Mouse (Mus musculus) c-Kit-positive CD71-positive TER-119-positive erythroid progenitor cells, embryonic 14.5 days (primary cell): ENCODE data around the gene Ccdc57.

ENCODE experiments used
- DNase-seq: peaks from one replicate; pipeline ENCODE4 v3.0.0-alpha.2; 2013; ENCODE audit warnings: low spot score

Ccdc57 gene

GRCm38 (mm10) chr11:120932564-120933398, at the start of gene Ccdc57:
TSS of gene Ccdc57 (minus strand) at chr11:120932872.
- peak; percentile 89 for DNase-seq

- no peak for DNase-seq
These were observed 49.8 kb upstream of the Ccdc57 start for GRCm38 (mm10) chr11:120982459-120982858.

- no peak for DNase-seq
These were observed 49.0 kb upstream of the Ccdc57 start for GRCm38 (mm10) chr11:120981661-120982060.

GRCm38 (mm10) chr11:120980427-120981035, 47.9 kb upstream of the Ccdc57 start:
- DNase-seq = peak; percentile 90

GRCm38 (mm10) chr11:120979711-120980426, 47.2 kb upstream of the Ccdc57 start:
- DNase-seq = peak; percentile 32

GRCm38 (mm10) chr11:120973318-120973717, 40.6 kb upstream of the Ccdc57 start:
- DNase-seq = no peak

GRCm38 (mm10) chr11:120971237-120971636, 38.6 kb upstream of the Ccdc57 start:
- DNase-seq = no peak

GRCm38 (mm10) chr11:120969742-120970141, 37.1 kb upstream of the Ccdc57 start:
- DNase-seq = no peak

GRCm38 (mm10) chr11:120965587-120965986, 32.9 kb upstream of the Ccdc57 start:
- no peak for DNase-seq

GRCm38 (mm10) chr11:120964195-120965157, 31.8 kb upstream of the Ccdc57 start:
- no peak for DNase-seq

GRCm38 (mm10) chr11:120962909-120963308, 30.2 kb upstream of the Ccdc57 start:
- no peak for DNase-seq

- DNase-seq = no peak
These were observed 29.5 kb upstream of the Ccdc57 start for GRCm38 (mm10) chr11:120962050-120962771.

- no peak for DNase-seq
These were observed 28.9 kb upstream of the Ccdc57 start for GRCm38 (mm10) chr11:120961594-120961993.

- no peak for DNase-seq
These were observed 27.6 kb upstream of the Ccdc57 start for GRCm38 (mm10) chr11:120960248-120960647.

GRCm38 (mm10) chr11:120959564-120959963, 26.9 kb upstream of the Ccdc57 start:
- DNase-seq = no peak

- no peak for DNase-seq
These were observed 26.4 kb upstream of the Ccdc57 start for GRCm38 (mm10) chr11:120959066-120959465.

- DNase-seq = no peak
These were observed 25.1 kb upstream of the Ccdc57 start for GRCm38 (mm10) chr11:120957731-120958257.

- DNase-seq = no peak
These were observed 24.4 kb upstream of the Ccdc57 start for GRCm38 (mm10) chr11:120957052-120957451.

- no peak for DNase-seq
These were observed 23.0 kb upstream of the Ccdc57 start for GRCm38 (mm10) chr11:120955701-120956100.

GRCm38 (mm10) chr11:120954936-120955335, 22.3 kb upstream of the Ccdc57 start:
- no peak for DNase-seq
